Mouse (Mus musculus) right cerebral cortex, adult 2 months (tissue): ENCODE results near the gene Mmp15.
"Not testable (repeated sequence)": the region's sequence is repeated elsewhere in the genome, so short reads cannot be mapped to it uniquely, and the experiment has no call there.

ENCODE experiments used
- DNase-seq, 2 experiments: peaks; one replicate each; pipeline ENCODE4 v3.0.0; 2021 to 2022; ENCODE audit warnings: low spot score in 2 of 2

Gene Mmp15

DNA sequence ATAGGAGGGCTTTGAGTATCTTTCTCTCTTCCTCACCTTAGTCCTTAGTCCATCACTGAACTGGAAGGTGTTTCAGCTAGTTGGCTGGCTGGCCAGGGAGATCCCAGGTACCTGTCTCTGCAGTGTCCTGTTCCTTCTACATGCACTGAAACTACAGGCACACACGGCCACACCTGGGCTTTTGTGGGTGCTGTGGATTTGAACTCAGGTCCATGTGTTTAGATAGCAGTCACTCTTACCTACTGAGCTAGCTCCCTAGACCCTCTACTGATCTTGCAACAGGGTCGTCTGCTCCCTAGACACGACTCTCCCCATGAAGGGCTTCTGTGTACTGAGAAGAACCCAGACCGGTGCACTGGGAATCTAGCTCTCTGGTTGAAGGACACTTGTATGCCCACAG lies 25.0 kb downstream of the Mmp15 start:
- DNase-seq, result no peak

- no peak for DNase-seq
Measured at GRCm38 (mm10) chr8:95377863-95378291, 25.8 kb downstream of the Mmp15 start.

DNA sequence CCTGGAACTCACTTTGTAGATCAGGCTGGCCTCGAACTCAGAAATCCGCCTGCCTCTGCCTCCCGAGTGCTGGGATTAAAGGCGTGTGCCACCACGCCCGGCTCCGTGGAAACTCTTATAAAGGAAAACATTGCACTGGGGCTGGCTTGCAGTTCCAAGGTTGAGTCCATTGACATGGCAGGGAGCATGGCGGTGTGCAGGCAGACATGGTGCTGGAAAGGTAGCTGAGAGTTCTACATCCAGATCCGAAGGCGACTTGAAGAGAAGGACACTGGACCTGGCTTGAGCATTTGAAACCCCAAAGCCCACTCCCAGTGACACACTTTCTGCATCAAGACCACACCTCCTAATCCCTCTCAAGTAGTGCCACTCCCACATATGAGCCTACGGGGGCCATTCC lies 26.9 kb downstream of the Mmp15 start:
- not testable (repeated sequence) for DNase-seq

DNA sequence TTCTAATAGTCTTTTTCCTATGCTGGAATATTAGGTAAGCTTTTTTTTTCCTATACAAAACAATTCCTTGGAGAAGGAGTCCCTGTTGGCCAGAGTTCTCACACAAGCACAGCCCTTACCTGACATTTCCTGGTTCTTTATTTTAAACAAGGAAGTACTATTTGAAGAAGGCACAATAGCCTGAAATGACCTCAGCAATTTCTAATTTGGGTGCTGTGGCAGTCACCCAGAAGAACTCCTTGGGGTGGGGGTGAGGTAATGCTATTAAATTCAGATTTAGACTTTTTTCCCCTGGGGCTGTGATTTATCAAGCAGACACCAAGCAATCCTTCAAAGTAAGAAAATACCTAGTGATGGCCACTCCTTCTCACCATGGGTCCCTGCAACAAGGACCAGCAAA lies 28.9 kb downstream of the Mmp15 start:
- no peak for DNase-seq

DNA sequence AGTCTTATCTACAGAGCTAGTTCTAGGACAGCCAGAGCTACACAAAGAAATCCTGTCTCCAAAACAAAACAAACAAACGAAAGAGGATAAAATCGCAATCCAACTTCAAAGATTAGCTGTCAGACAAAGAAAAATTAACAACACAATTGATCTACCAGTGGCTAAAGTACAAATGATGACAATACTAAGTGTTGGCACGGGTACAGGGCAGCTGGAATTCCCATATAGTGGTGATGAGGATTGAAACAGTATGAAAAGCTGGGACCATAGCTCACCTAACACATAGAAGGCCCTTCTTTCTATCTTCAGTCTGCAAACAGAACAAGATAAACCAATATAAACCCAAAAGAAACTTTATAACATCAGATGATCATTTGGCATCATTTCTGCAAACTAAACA lies 29.5 kb downstream of the Mmp15 start:
- no peak for DNase-seq

- DNase-seq, result no peak
Measured at GRCm38 (mm10) chr8:95384501-95384900, 32.4 kb downstream of the Mmp15 start.

DNA sequence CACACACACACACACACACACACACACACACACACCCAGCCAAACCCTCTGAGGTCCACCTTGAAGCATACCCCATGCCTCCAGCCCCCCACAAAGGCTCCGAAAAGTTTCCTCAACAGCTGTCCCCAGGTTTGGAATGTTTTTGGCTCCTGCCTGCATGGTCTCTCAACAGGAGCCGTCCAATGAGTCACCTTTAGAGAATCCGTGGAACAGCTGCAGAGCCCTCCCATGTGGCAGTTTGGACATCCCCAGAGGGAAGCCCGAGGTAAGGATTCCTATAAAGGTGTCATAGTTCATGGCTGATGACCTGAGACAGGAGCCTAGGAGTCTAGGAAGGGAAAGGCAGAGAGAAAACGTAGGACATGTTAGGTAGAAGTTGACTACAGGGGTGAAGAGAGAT lies 34.0 kb downstream of the Mmp15 start:
- DNase-seq, result no peak

DNA sequence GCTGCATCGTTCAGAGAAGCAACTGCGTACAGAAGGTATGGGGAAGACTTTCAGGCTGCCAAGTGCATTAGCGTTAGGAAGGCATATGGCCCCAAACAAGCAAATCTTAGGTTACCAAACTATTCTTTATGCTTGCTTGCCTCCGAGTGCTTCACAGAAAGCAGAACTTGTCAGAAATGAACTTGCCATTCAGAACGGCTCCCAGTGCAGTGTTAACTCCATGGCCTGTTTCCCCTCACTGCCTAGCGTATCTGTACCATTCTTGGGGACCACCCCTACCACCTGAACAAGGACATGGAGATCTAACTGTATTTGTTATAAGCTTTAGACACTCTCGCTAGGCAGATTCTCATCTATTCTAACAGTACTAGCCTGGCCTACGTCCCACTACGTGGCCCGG lies 35.2 kb downstream of the Mmp15 start:
- no peak for DNase-seq

DNA sequence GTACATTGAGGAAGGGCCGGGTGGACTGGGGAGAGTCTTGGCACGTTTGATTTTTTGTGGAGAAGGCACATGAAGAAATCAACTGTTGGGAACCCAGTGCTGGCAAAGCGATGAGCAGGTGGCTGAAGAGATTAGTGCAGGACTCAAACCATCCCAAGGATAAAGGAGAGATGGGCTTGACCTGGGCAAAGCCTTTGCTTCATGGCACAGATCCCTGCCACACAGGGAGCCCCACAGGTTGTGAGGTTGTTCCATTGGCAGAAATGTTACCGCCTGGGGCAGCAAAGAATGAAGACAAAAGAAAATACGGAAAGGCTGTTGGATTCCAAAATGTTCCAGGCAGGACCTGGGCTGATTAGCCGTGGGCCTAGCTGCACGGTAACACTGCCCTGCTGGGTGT lies 35.9 kb downstream of the Mmp15 start:
- DNase-seq, result no peak

DNA sequence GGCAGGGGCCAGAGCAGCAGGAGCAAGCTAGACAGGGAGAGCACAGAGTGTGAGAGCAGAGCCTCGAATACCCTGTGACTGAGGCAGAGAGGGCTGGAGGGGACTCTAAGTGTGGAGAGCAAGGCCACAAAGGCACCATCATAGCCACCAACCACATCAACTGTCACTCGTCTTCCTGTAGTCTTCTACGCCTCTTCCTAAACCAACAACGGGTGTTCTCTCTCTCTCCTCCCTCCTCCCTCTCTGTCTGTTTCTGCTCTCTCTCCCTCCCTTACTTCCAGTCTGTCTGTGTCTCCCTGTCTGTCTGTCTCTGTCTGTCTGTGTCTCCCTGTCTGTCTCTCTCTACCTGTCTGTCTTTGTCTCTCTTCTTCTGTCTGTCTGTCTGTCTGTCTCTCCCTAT lies 38.2 kb downstream of the Mmp15 start:
- DNase-seq, result no peak

DNA sequence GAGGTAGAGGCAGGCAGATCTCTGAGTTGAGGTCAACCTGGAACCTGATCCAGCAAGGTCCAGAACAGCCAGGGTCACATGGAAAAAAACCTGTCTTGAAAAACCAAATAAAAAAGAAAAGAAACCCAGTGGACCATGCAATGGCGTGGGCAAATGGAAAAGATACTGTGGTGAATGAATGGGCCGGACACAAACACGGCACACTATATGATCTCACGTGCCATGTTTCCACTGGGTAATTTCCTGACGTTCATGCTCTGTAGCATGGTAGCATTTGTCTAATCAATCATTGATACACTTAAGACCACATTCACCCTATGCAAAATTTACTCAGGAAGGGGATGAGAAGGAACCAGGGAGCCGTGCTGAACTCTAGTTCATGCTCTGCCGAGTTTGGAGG lies 39.0 kb downstream of the Mmp15 start:
- no peak for DNase-seq

GRCm38 (mm10) chr8:95392604-95393003 lies 40.5 kb downstream of the Mmp15 start:
- no peak for DNase-seq

GRCm38 (mm10) chr8:95395186-95395918 lies 43.3 kb downstream of the Mmp15 start:
- no peak for DNase-seq

- DNase-seq, result no peak
Measured at GRCm38 (mm10) chr8:95396752-95397151, 44.7 kb downstream of the Mmp15 start.

DNA sequence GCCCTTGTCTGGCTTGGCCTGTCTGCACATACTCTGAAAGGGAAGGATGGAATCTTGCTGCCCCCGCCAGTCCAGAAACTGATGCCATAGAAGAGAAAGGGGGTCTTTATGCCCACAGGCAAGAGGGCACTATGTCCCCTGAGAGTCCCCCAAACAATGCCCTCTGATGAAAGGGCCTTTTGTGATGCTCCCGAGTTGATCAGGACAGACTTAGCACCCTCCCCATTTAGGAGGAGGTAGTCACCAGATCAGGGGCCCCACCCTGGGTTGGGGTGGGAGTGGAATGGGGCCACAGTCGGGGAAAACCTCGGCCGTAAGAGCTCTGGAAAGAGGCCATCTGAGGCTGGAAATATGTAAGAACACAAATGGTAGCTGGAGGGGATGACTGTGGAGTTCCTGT lies 45.1 kb downstream of the Mmp15 start:
- DNase-seq, result no peak

DNA sequence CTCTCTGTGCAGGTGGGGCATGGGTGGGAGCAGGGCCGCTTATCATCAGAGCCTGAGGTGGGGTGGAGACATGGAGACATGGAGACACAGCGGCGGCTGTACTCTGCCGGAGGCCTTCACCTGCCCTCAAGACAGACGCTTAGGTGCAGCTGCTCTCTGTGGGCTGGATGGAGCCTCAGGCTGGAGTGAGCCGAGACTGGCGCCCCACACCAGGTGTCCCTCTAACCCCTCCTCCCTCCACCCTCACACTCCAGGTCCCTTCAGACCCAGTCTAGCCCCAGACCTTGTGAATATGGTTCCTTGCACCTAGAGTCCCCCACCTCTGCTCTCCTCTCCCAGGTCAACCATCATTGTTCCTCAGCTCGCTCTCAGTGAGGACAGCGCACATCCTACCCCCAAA lies 47.1 kb downstream of the Mmp15 start:
- no peak for DNase-seq

GRCm38 (mm10) chr8:95401091-95401490 lies 49.0 kb downstream of the Mmp15 start:
- DNase-seq, result no peak

DNA sequence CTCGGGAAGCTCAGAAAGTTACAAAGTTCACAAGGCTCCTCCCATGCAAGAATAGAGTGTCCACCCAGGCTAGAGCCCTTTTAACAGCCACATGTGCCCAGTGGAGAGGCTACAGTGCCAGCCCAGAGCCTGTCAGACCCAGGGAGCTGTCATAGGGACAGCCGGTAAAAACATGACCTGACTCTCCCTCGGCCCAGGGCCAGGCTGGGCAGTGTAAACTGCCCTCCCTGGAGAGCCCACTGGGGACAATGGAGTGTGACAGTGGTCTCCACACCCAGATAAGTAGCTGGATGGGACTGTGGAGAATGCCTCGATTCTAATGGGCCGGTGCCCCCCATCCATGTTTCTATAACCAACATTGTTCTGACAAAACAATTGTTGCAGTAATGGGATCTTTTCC lies 57.5 kb downstream of the Mmp15 start:
- DNase-seq, result no peak

GRCm38 (mm10) chr8:95411309-95411972 lies 59.4 kb downstream of the Mmp15 start:
- no peak for DNase-seq

DNA sequence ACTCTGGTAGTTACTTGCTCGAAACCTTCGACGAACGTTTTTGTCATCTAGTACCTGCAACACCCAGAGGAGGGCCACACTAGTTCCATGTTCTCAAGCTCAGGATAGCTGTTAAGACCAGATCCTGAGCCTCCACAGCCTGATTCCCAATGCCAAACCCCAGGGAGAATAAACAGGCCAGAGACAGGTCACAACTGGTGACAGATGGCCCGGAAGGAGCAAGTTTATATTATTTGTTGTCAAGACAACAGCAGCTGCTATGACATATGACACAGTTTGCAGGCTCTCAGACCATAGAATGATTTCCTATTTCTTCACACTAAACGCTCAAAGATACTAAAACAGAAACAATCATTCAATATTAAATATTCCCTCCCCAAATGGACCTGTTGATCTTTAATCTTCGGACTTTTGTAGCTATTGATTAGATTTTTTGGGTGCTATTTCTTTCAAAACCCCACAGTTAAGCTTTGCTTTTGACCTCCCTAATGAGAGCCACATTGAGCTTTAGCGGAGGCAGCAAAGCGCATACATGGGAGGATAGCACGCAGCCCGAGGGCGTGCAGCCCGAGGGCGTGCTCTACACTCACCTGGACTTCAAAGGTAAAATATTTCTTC lies 70.2 kb downstream of the Mmp15 start:
- DNase-seq, result no peak
